Mouse (Mus musculus): ENCODE results near the gene Scaf4.

DNA sequence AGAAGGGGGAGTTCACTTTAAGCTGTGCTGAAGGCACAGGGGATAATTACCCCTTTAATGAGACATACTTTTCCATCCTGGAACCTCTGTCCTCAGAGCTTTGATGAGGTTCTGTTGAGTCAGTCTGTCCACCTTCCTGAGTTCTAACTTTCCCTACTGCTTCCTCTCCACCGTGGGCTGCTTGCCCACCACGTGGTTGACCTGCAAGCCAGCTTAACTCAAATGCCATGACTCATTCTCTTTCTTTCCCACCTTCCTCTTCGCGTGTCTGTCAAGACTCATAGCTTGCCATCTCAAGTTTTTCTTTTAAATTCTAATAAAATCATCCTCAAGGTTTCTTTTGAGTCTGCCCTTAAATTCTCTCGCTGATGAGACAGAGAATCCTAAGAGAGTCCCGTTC lies 103.3 kb downstream of the Scaf4 start:
- no peak for TF ChIP-seq CTCF (IDR thresholded peaks at IDR 0.05; ENCODE audit: control insufficient read depth, insufficient read depth, insufficient replicate concordance, low read depth, low read length)
- no peak for TF ChIP-seq POLR2A (IDR thresholded peaks at IDR 0.05; ENCODE audit: control insufficient read depth, low read depth, low read length)
